ENCODE assay signal across 9 mouse cellular contexts in the genomic region with DNA sequence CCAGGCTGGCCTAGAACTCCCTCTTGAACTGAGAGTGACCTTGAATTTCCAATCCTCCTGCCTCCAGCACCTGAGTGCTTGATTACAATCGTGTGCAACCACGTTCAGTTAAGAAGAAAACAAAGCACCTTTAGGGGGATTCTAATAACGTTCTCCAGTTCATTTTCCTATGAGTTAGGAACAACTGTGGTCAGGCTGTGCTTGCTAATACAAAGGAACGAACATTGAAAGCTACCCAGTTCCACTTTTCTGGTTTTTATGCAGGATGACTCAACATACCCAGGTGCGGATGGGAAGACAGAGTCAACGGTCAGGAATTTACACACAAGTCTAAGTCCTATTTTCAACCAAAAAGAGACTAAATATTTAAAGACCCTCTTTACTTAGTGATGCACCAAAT. TPM values are rescaled to one million over a fixed set of nuclear protein-coding genes. Genes with fewer than 3 reads are reported as not detected.
DNase-seq lines count a peak whose midpoint lies in the region; ATAC-seq and TF ChIP-seq lines count a peak whose summit lies in the region.
"Had no signal": no experiment of that assay in that cellular context is flagged by ENCODE, and none has a peak within 500 bp of the region (broad histone marks: within the 10 kb centered on the region; RNA-seq: fewer than 3 reads in every experiment).

No protein-coding gene starts in this region.

- H3K4me2 ChIP-seq in heart, embryonic 16.5 days (ENCODE audit: low read depth, low read length), result peak overlapping the region; percentile 83; the same call in 1 of the 2 replicates
- peak overlapping the region; percentile 88 for H3K4me2 ChIP-seq in forebrain, postnatal 0 days (ENCODE audit: low read depth)

- WGBS in heart, embryonic 16.5 days, result 74% methylated on average over 6 of the region's 6 CpGs
- WGBS in forebrain, postnatal 0 days, result 80% methylated on average over 6 of the region's 6 CpGs
- 79% methylated on average over 6 of the region's 6 CpGs for WGBS in midbrain, embryonic 10.5 days

- no peak overlapping the region for H3K9ac ChIP-seq in heart, embryonic 16.5 days (ENCODE audit: low read length)
- H3K9ac ChIP-seq in forebrain, postnatal 0 days, result no peak overlapping the region

- H3K4me3 ChIP-seq in heart, embryonic 16.5 days (ENCODE audit: low read length), result no peak overlapping the region
- no peak overlapping the region; the same call in 1 of the 2 replicates for H3K4me3 ChIP-seq in forebrain, postnatal 0 days (ENCODE audit: low read depth, low read length)
- peak overlapping the region; percentile 57 for H3K4me3 ChIP-seq in midbrain, embryonic 10.5 days

- H3K9me3 ChIP-seq in heart, embryonic 16.5 days (replicated peaks; ENCODE audit: control insufficient read depth, low read length), result no peaks in the 10 kb centered on the region
- H3K9me3 ChIP-seq in forebrain, postnatal 0 days (ENCODE audit: low read length), result no peaks in the 10 kb centered on the region
- no peaks in the 10 kb centered on the region for H3K9me3 ChIP-seq in midbrain, embryonic 10.5 days (replicated peaks)
- H3K9me3 ChIP-seq: heart, embryonic 15.5 days had no signal

- no peak for DNase-seq in heart, postnatal 4 days
- DNase-seq in 3T3-L1 (ENCODE audit: low read depth, low spot score), result peak; percentile 20
- no peak for DNase-seq in forebrain, postnatal 0 days
- no peak for DNase-seq in midbrain, embryonic 10.5 days (ENCODE audit: low spot score)
- no peak for DNase-seq in spleen, adult 12 weeks (ENCODE audit: low spot score)
- no peak for DNase-seq in spleen, postnatal 10 days (ENCODE audit: low spot score in 2 of 2)
- DNase-seq in layer of hippocampus, postnatal 14 days (ENCODE audit: low spot score in 2 of 2), result no peak

- no peak for TF ChIP-seq CTCF in forebrain, postnatal 0 days (IDR thresholded peaks at IDR 0.05; ENCODE audit: low read depth)

- H3K27ac ChIP-seq in heart, embryonic 16.5 days (ENCODE audit: low read length), result no peak overlapping the region
- no peak overlapping the region; the same call in 1 of the 2 replicates for H3K27ac ChIP-seq in forebrain, postnatal 0 days (ENCODE audit: low read depth, low read length)
- peak overlapping the region; percentile 92; the same call in 1 of the 2 replicates for H3K27ac ChIP-seq in midbrain, embryonic 10.5 days (replicated peaks)

- H3K36me3 ChIP-seq in heart, embryonic 16.5 days (ENCODE audit: control insufficient read depth, insufficient read depth), result peaks cover 5% of the 10 kb centered on the region; the same call in 1 of the 2 replicates
- H3K36me3 ChIP-seq in forebrain, postnatal 0 days (ENCODE audit: insufficient read depth), result peaks cover 9% of the 10 kb centered on the region; the same call in 1 of the 2 replicates
- H3K36me3 ChIP-seq in midbrain, embryonic 10.5 days, result peaks cover 25% of the 10 kb centered on the region

- H3K27me3 ChIP-seq in heart, embryonic 16.5 days (ENCODE audit: control insufficient read depth, insufficient read depth, low read length), result no peaks in the 10 kb centered on the region
- H3K27me3 ChIP-seq in forebrain, postnatal 0 days (ENCODE audit: insufficient read depth, low read length), result no peaks in the 10 kb centered on the region
- H3K27me3 ChIP-seq in midbrain, embryonic 10.5 days (ENCODE audit: low read depth, poor library complexity, severe bottlenecking), result no peaks in the 10 kb centered on the region
- H3K27me3 ChIP-seq: heart, embryonic 15.5 days had no signal

- H3K4me1 ChIP-seq in heart, embryonic 16.5 days (ENCODE audit: control insufficient read depth, insufficient read depth, low read length), result peaks cover 5% of the 10 kb centered on the region
- H3K4me1 ChIP-seq in forebrain, postnatal 0 days (ENCODE audit: insufficient read depth), result peaks cover 8% of the 10 kb centered on the region
- peaks cover 21% of the 10 kb centered on the region for H3K4me1 ChIP-seq in midbrain, embryonic 10.5 days

- ATAC-seq in heart, embryonic 16.5 days (replicated peaks; ENCODE audit: extremely low read depth, insufficient read depth, low FRiP score), result no peak
- ATAC-seq in forebrain, postnatal 0 days, result no peak

RNA-seq across cellular contexts. Expression of a gene that starts 0.9 kb away (rescaled TPM):
- polyA plus RNA-seq in heart, embryonic 16.5 days (2015; fragmentation: Nextera tagmentation; extraction: Ambion mirVana), result 0.17 and 0.22 TPM in 2 replicates
- total RNA-seq in heart, postnatal 4 days (2021), result under 1 TPM; 0.14 to 0.17 TPM
- 0.19 and 0.31 TPM in 2 replicates for total RNA-seq in forebrain, postnatal 0 days (2014; rRNA removed)
- polyA plus RNA-seq in forebrain, postnatal 0 days (2015; fragmentation: Nextera tagmentation; extraction: Ambion mirVana), result 0.33 and 0.56 TPM in 2 replicates
- polyA plus RNA-seq in midbrain, embryonic 10.5 days (2016; fragmentation: Nextera tagmentation; extraction: Ambion mirVana), result 1.4 and 1.5 TPM in 2 replicates
- under 1 TPM; 0.24 to 0.81 TPM for total RNA-seq in layer of hippocampus, postnatal 14 days (2021)

RNA-seq across cellular contexts. Expression of a gene that starts 1.1 kb away (rescaled TPM):
- polyA plus RNA-seq in heart, embryonic 16.5 days (2015; fragmentation: Nextera tagmentation; extraction: Ambion mirVana), result 13.0 and 13.1 TPM in 2 replicates
- total RNA-seq in heart, postnatal 4 days (2021), result 10 to 100 TPM; 21.5 to 24.4 TPM
- 19.5 and 25.3 TPM in 2 replicates for total RNA-seq in forebrain, postnatal 0 days (2014; rRNA removed)
- polyA plus RNA-seq in forebrain, postnatal 0 days (2015; fragmentation: Nextera tagmentation; extraction: Ambion mirVana), result 20.0 and 33.6 TPM in 2 replicates
- polyA plus RNA-seq in midbrain, embryonic 10.5 days (2016; fragmentation: Nextera tagmentation; extraction: Ambion mirVana), result 18.9 and 23.2 TPM in 2 replicates
- total RNA-seq in layer of hippocampus, postnatal 14 days (2021), result 10 to 100 TPM; 23.8 to 24.0 TPM

RNA-seq across cellular contexts. Expression of a gene that starts 20.5 kb away (rescaled TPM):
- polyA plus RNA-seq in heart, embryonic 16.5 days (2015; fragmentation: Nextera tagmentation; extraction: Ambion mirVana), result 4.2 and 4.3 TPM in 2 replicates
- total RNA-seq in heart, postnatal 4 days (2021), result 1 to 10 TPM; 3.6 to 4.0 TPM
- 39.1 and 43.7 TPM in 2 replicates for total RNA-seq in forebrain, postnatal 0 days (2014; rRNA removed)
- polyA plus RNA-seq in forebrain, postnatal 0 days (2015; fragmentation: Nextera tagmentation; extraction: Ambion mirVana), result 26.5 and 27.0 TPM in 2 replicates
- 5.2 and 5.5 TPM in 2 replicates for polyA plus RNA-seq in midbrain, embryonic 10.5 days (2016; fragmentation: Nextera tagmentation; extraction: Ambion mirVana)
- 10 to 100 TPM; 21.9 to 22.3 TPM for total RNA-seq in layer of hippocampus, postnatal 14 days (2021)

RNA-seq across cellular contexts. Expression of a gene that starts 30.3 kb away (rescaled TPM):
- polyA plus RNA-seq in heart, embryonic 16.5 days (2015; fragmentation: Nextera tagmentation; extraction: Ambion mirVana), result 1.3 and 1.6 TPM in 2 replicates
- total RNA-seq in heart, postnatal 4 days (2021), result 1 to 10 TPM; 5.4 to 6.1 TPM
- 48.1 and 63.2 TPM in 2 replicates for total RNA-seq in forebrain, postnatal 0 days (2014; rRNA removed)
- 21.3 and 30.8 TPM in 2 replicates for polyA plus RNA-seq in forebrain, postnatal 0 days (2015; fragmentation: Nextera tagmentation; extraction: Ambion mirVana)
- polyA plus RNA-seq in midbrain, embryonic 10.5 days (2016; fragmentation: Nextera tagmentation; extraction: Ambion mirVana), result 1.4 and 2.2 TPM in 2 replicates
- total RNA-seq in layer of hippocampus, postnatal 14 days (2021), result 10 to 100 TPM; 82.8 to 89.6 TPM

RNA-seq across cellular contexts. Expression of a gene that starts 38.0 kb away (rescaled TPM):
- polyA plus RNA-seq in heart, embryonic 16.5 days (2015; fragmentation: Nextera tagmentation; extraction: Ambion mirVana), result 70.5 and 70.6 TPM in 2 replicates
- 10 to 100 TPM; 38.8 to 40.6 TPM for total RNA-seq in heart, postnatal 4 days (2021)
- 20.3 and 20.9 TPM in 2 replicates for total RNA-seq in forebrain, postnatal 0 days (2014; rRNA removed)
- polyA plus RNA-seq in forebrain, postnatal 0 days (2015; fragmentation: Nextera tagmentation; extraction: Ambion mirVana), result 23.2 and 24.1 TPM in 2 replicates
- polyA plus RNA-seq in midbrain, embryonic 10.5 days (2016; fragmentation: Nextera tagmentation; extraction: Ambion mirVana), result 24.5 and 28.1 TPM in 2 replicates
- total RNA-seq in layer of hippocampus, postnatal 14 days (2021), result 10 to 100 TPM; 17.6 to 20.3 TPM
